ENCODE assay signal across 23 mouse cellular contexts in genomic region chr5:135678481-135678880, GRCm38 (mm10). TPM values are rescaled to one million over a fixed set of nuclear protein-coding genes. Genes with fewer than 3 reads are reported as not detected.
DNase-seq lines count a peak whose midpoint lies in the region; TF ChIP-seq lines count a peak whose summit lies in the region.
"Had no signal": no experiment of that assay in that cellular context is flagged by ENCODE, and none has a peak within 500 bp of the region (broad histone marks: within the 10 kb centered on the region; RNA-seq: fewer than 3 reads in every experiment).

No protein-coding gene starts in this region.

- TF ChIP-seq CTCF in liver, adult 2 months (IDR thresholded peaks at IDR 0.05; ENCODE audit: low read depth, low read length) = no peak

- H3K4me1 ChIP-seq in liver, adult 2 months (ENCODE audit: control insufficient read depth, insufficient read depth, low read length) = peaks cover 27% of the 10 kb centered on the region

- H3K4me3 ChIP-seq in liver, adult 2 months (ENCODE audit: insufficient read depth, low read depth, low read length) = no peak overlapping the region
- H3K4me3 ChIP-seq: embryonic facial prominence, embryonic 12.5 days; embryonic facial prominence, embryonic 15.5 days; gastrocnemius, adult 2 months; hindbrain, embryonic 12.5 days; hindbrain, embryonic 15.5 days had no signal

- TF ChIP-seq POLR2A in liver, adult 2 months (IDR thresholded peaks at IDR 0.05; ENCODE audit: extremely low read depth, insufficient read depth, low read length) = no peak

- 32% methylated on average over 6 of the region's 6 CpGs for WGBS in liver, adult 2 months

- peak overlapping the region; percentile 98 for H3K27ac ChIP-seq in liver, adult 2 months (replicated peaks; ENCODE audit: insufficient read depth, low read depth, low read length)
- H3K27ac ChIP-seq: embryonic facial prominence, embryonic 12.5 days; embryonic facial prominence, embryonic 15.5 days; gastrocnemius, adult 2 months; hindbrain, embryonic 12.5 days; hindbrain, embryonic 15.5 days had no signal

- H3K9ac ChIP-seq in liver, adult 2 months (ENCODE audit: low read depth, low read length) = no peak overlapping the region; the same call in 1 of the 2 replicates
- H3K9ac ChIP-seq: embryonic facial prominence, embryonic 12.5 days; embryonic facial prominence, embryonic 15.5 days; forebrain, postnatal 0 days; hindbrain, embryonic 12.5 days; hindbrain, embryonic 15.5 days had no signal

- H3K36me3 ChIP-seq in liver, adult 2 months (ENCODE audit: control insufficient read depth, insufficient read depth, low read length) = no peaks in the 10 kb centered on the region
- H3K36me3 ChIP-seq: embryonic facial prominence, embryonic 12.5 days; embryonic facial prominence, embryonic 15.5 days; G1E; hindbrain, embryonic 12.5 days; hindbrain, embryonic 15.5 days had no signal

- H3K79me2 ChIP-seq in liver, adult 2 months (ENCODE audit: control insufficient read depth, insufficient read depth, low read length) = no peaks in the 10 kb centered on the region; the same call in 1 of the 2 replicates

- H3K27me3 ChIP-seq in liver, adult 2 months (ENCODE audit: control insufficient read depth, insufficient read depth, low read length) = no peaks in the 10 kb centered on the region
- H3K27me3 ChIP-seq: CH12.LX; embryonic facial prominence, embryonic 12.5 days; embryonic facial prominence, embryonic 15.5 days; hindbrain, embryonic 12.5 days; hindbrain, embryonic 15.5 days; Patski had no signal

- DNase-seq in adrenal gland, adult 2 months = peak; percentile 86
- DNase-seq in adrenal gland, postnatal 4 days (ENCODE audit: low spot score in 2 of 2) = no peak
- peak; percentile 97 for DNase-seq in liver, adult 2 months (ENCODE audit: extremely low read depth, low read depth, low spot score)
- DNase-seq in liver = no peak
- peak; percentile 78 for DNase-seq in adrenal gland, adult 8-10 months
- DNase-seq in adrenal gland, postnatal 14 days = peak; percentile 71
- no peak for DNase-seq in yolk sac, embryonic 10.5 days (ENCODE audit: low spot score)
- DNase-seq in layer of hippocampus, adult 8-10 months (ENCODE audit: low spot score in 2 of 2) = no peak
- DNase-seq: B cell, adult 2 months; cerebellum, adult 18-20 months; cerebellum, adult 9-10 months; cerebellum, postnatal 14 days; forebrain, postnatal 0 days; gastrocnemius, adult 2 months; gastrocnemius, postnatal 14 days; heart, adult 11 months had no signal

RNA-seq across cellular contexts. Expression of gene Por, which starts 8.6 kb away (rescaled TPM):
- total RNA-seq in adrenal gland, adult 2 months (2021) = 100 to 1,000 TPM; 265 to 364 TPM
- polyA plus RNA-seq in adrenal gland, adult 2 months (2012; rRNA removed) = 371 and 563 TPM in 2 replicates
- total RNA-seq in adrenal gland, postnatal 4 days (2021) = 100 to 1,000 TPM; 168 to 190 TPM
- 284 and 345 TPM in 2 replicates for total RNA-seq in liver, adult 2 months (2014; rRNA removed)
- polyA plus RNA-seq in liver, adult 2 months (2012; rRNA removed) = 211 and 254 TPM in 2 replicates
- total RNA-seq in adrenal gland, adult 8-10 months (2022) = 100 to 1,000 TPM; 229 to 400 (median 271) TPM
- total RNA-seq in adrenal gland, postnatal 14 days (2021) = 190 and 216 TPM in 2 replicates
- 100 to 1,000 TPM in 3 of 4 experiments, 10 to 100 TPM in 1; 93.4 to 111 (median 107) TPM for total RNA-seq in layer of hippocampus, adult 8-10 months (2022)

RNA-seq across cellular contexts. Expression of gene Rhbdd2, which starts 46.1 kb away (rescaled TPM):
- 10 to 100 TPM; 37.5 to 46.0 TPM for total RNA-seq in adrenal gland, adult 2 months (2021)
- 58.3 and 75.0 TPM in 2 replicates for polyA plus RNA-seq in adrenal gland, adult 2 months (2012; rRNA removed)
- total RNA-seq in adrenal gland, postnatal 4 days (2021) = 10 to 100 TPM; 54.4 to 55.1 TPM
- 8.5 and 9.7 TPM in 2 replicates for total RNA-seq in liver, adult 2 months (2014; rRNA removed)
- 17.0 and 20.9 TPM in 2 replicates for polyA plus RNA-seq in liver, adult 2 months (2012; rRNA removed)
- total RNA-seq in adrenal gland, adult 8-10 months (2022) = 10 to 100 TPM; 46.0 to 64.8 (median 57.1) TPM
- 34.2 and 34.8 TPM in 2 replicates for total RNA-seq in adrenal gland, postnatal 14 days (2021)
- 10 to 100 TPM; 80.8 to 90.5 (median 88.2) TPM for total RNA-seq in layer of hippocampus, adult 8-10 months (2022)

Comparison
In these comparisons a context has a peak if more than half of its experiments do, and no peak if none do; other contexts are left out.
1. DNase-seq: peak in adrenal gland, adult 2 months (single experiment), liver, adult 2 months (single experiment), adrenal gland, adult 8-10 months (single experiment) and adrenal gland, postnatal 14 days (single experiment); none in adrenal gland, postnatal 4 days (0 of 2), liver (single experiment), yolk sac, embryonic 10.5 days (single experiment) and layer of hippocampus, adult 8-10 months (0 of 2).